Mouse (Mus musculus) pancreas, adult 10 weeks (tissue): Measurements from ENCODE around the gene Tgm2. TPM values are rescaled to one million over a fixed set of nuclear protein-coding genes. Genes with fewer than 3 reads are reported as not detected.

ENCODE experiments used
- polyA plus RNA-seq: library from polyadenylated mRNA; stranded (reverse); fragments of 350-450 nt; fragmentation: Illumina TruSeq; extraction: RNeasy Lipid Tissue Mini Kit (QIAGEN cat#74804); gene quantifications from one replicate; pipeline ENCODE4 v1.2.3, GENCODE M21; 2015; ENCODE audit warnings: low read depth, low replicate concordance; ENCODE audit not compliant: insufficient read depth

Tgm2 gene
- 37.2 TPM for polyA plus RNA-seq

DNA sequence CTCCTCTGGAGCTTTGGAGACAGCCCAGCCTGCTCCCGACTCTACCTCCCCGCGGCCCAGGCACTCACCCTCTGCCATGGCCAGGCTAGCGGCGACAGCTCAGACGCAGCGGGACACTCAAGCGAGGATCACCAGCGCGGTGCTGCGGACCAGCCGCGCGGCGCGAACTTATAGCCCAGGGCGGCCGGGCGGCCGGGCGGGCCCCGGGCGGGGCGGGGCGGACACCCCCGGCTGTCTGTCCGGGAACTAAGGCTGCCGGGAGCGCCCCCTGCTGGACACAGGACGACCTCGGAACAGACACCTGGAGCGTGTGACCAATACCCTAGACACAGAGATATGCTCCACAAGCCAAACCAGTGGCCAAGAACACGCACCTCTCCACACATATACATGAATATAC lies at the start of gene Tgm2:
TSS of gene Tgm2 (minus strand) at position 214 of the 400 bp plus-strand sequence.

Other genes starting within 250 kb of the Tgm2 start
- gene Vstm2l, start 231.8 kb downstream of the Tgm2 start, polyA plus RNA-seq = 4.0 TPM
- 2.8 TPM for gene Tti1, start 118.0 kb downstream of the Tgm2 start, polyA plus RNA-seq
- gene Rprd1b, start 117.9 kb downstream of the Tgm2 start, polyA plus RNA-seq = 5.5 TPM
- gene D630003M21Rik, start 82.8 kb upstream of the Tgm2 start, polyA plus RNA-seq = 0.89 TPM
- gene Bpi, start 111.7 kb upstream of the Tgm2 start, polyA plus RNA-seq = not detected
- 6.0 TPM for gene Lbp, start 160.1 kb upstream of the Tgm2 start, polyA plus RNA-seq
- 2.1 TPM for gene Snhg11, start 229.2 kb upstream of the Tgm2 start, polyA plus RNA-seq